ENCODE assay signal across 8 mouse cellular contexts in genomic region chr11:97661648-97662133, GRCm38 (mm10). TPM values are rescaled to one million over a fixed set of nuclear protein-coding genes. Genes with fewer than 3 reads are reported as not detected.
DNase-seq lines count a peak whose midpoint lies in the region; ATAC-seq and TF ChIP-seq lines count a peak whose summit lies in the region.

No protein-coding gene starts in this region.

- H3K4me1 ChIP-seq in forebrain, embryonic 12.5 days = peaks cover 52% of the 10 kb centered on the region
- H3K4me1 ChIP-seq in hindbrain, embryonic 16.5 days (ENCODE audit: control insufficient read depth, insufficient read depth, low read depth, low read length) = peaks cover 43% of the 10 kb centered on the region
- H3K4me1 ChIP-seq in liver, embryonic 14.5 days (replicated peaks; ENCODE audit: control insufficient read depth in 2 of 2, insufficient read depth in 2 of 2, low read length in 1 of 2) = peaks cover 0 to 11% of the 10 kb centered on the region in 2 experiments; a peak in 2 of 4 replicates
- H3K4me1 ChIP-seq in neural tube, embryonic 14.5 days (ENCODE audit: control insufficient read depth, insufficient read depth, low read length) = peaks cover 25% of the 10 kb centered on the region

- H3K36me3 ChIP-seq in forebrain, embryonic 12.5 days (replicated peaks) = peaks cover 14% of the 10 kb centered on the region
- H3K36me3 ChIP-seq in hindbrain, embryonic 16.5 days (ENCODE audit: control insufficient read depth, insufficient read depth, low read length) = peaks cover 3% of the 10 kb centered on the region; the same call in 1 of the 2 replicates
- no peaks in the 10 kb centered on the region for H3K36me3 ChIP-seq in liver, embryonic 14.5 days (replicated peaks; ENCODE audit: control insufficient read depth, insufficient read depth, low read depth)
- no peaks in the 10 kb centered on the region for H3K36me3 ChIP-seq in neural tube, embryonic 14.5 days (ENCODE audit: control insufficient read depth, insufficient read depth, low read length)

- TF ChIP-seq CTCF in liver, embryonic 14.5 days (IDR thresholded peaks at IDR 0.05; ENCODE audit: low read depth) = no peak

- no peaks in the 10 kb centered on the region for H3K9me3 ChIP-seq in forebrain, embryonic 12.5 days
- no peaks in the 10 kb centered on the region for H3K9me3 ChIP-seq in hindbrain, embryonic 16.5 days (ENCODE audit: control insufficient read depth, low read length)
- H3K9me3 ChIP-seq in liver, embryonic 14.5 days (ENCODE audit: control insufficient read depth, low read length) = no peaks in the 10 kb centered on the region
- no peaks in the 10 kb centered on the region for H3K9me3 ChIP-seq in neural tube, embryonic 14.5 days (ENCODE audit: control insufficient read depth, low read length)

- peaks cover 29% of the 10 kb centered on the region for H3K27me3 ChIP-seq in forebrain, embryonic 12.5 days
- H3K27me3 ChIP-seq in hindbrain, embryonic 16.5 days (replicated peaks; ENCODE audit: control insufficient read depth, insufficient read depth, low read length) = peaks cover 9% of the 10 kb centered on the region
- H3K27me3 ChIP-seq in liver, embryonic 14.5 days (ENCODE audit: control insufficient read depth, insufficient read depth, low read length) = peaks cover 65% of the 10 kb centered on the region
- peaks cover 13% of the 10 kb centered on the region for H3K27me3 ChIP-seq in neural tube, embryonic 14.5 days (ENCODE audit: control insufficient read depth, insufficient read depth, low read length)

- no peak for ATAC-seq in forebrain, embryonic 12.5 days (ENCODE audit: low FRiP score)
- no peak for ATAC-seq in hindbrain, embryonic 16.5 days
- ATAC-seq in liver, embryonic 14.5 days (ENCODE audit: insufficient read depth) = no peak
- ATAC-seq in neural tube, embryonic 14.5 days (ENCODE audit: low read depth) = no peak

- peak overlapping the region; percentile 95 for H3K4me3 ChIP-seq in forebrain, embryonic 12.5 days (replicated peaks)
- H3K4me3 ChIP-seq in hindbrain, embryonic 16.5 days (ENCODE audit: low read length) = peak overlapping the region; percentile 22
- H3K4me3 ChIP-seq in liver, embryonic 14.5 days (ENCODE audit: insufficient read depth in 1 of 2, low read depth in 2 of 2, low read length in 2 of 2) = peak overlapping the region in 1 of 2 experiments; percentile 30; a peak in 3 of 4 replicates
- H3K4me3 ChIP-seq in neural tube, embryonic 14.5 days (ENCODE audit: low read depth, low read length) = peak overlapping the region; percentile 82; the same call in 1 of the 2 replicates

- no peak overlapping the region for H3K27ac ChIP-seq in forebrain, embryonic 12.5 days
- no peak overlapping the region for H3K27ac ChIP-seq in hindbrain, embryonic 16.5 days (ENCODE audit: low read depth, low read length)
- no peak overlapping the region for H3K27ac ChIP-seq in liver, embryonic 14.5 days
- no peak overlapping the region for H3K27ac ChIP-seq in neural tube, embryonic 14.5 days (ENCODE audit: low read depth, low read length)

- TF ChIP-seq EP300 in liver, embryonic 14.5 days (IDR thresholded peaks at IDR 0.05; ENCODE audit: low read depth) = no peak

- peak overlapping the region; percentile 89 for H3K4me2 ChIP-seq in forebrain, embryonic 12.5 days
- H3K4me2 ChIP-seq in hindbrain, embryonic 16.5 days (ENCODE audit: low read length) = peak overlapping the region; percentile 90
- H3K4me2 ChIP-seq in liver, embryonic 14.5 days (ENCODE audit: low read depth) = peak overlapping the region; percentile 51
- H3K4me2 ChIP-seq in neural tube, embryonic 14.5 days (ENCODE audit: low read depth, low read length) = peak overlapping the region; percentile 83

- DNase-seq in CD4-positive helper T cell, adult 2 months (ENCODE audit: low read depth, low spot score) = peak; percentile 77
- peak; percentile 99 for DNase-seq in WW6 (ENCODE audit: low read depth, low spot score)
- no peak for DNase-seq in liver, embryonic 14.5 days (ENCODE audit: low read depth in 3 of 3, low spot score in 3 of 3)
- no peak for DNase-seq in right cerebral cortex, adult 2 months (ENCODE audit: low spot score in 2 of 2)
- DNase-seq in layer of hippocampus, adult 9-10 months (ENCODE audit: low spot score) = no peak

- peak overlapping the region; percentile 38; the same call in 1 of the 2 replicates for H3K9ac ChIP-seq in forebrain, embryonic 12.5 days
- H3K9ac ChIP-seq in hindbrain, embryonic 16.5 days (ENCODE audit: low read depth, low read length) = no peak overlapping the region; the same call in 1 of the 2 replicates
- no peak overlapping the region for H3K9ac ChIP-seq in liver, embryonic 14.5 days (replicated peaks)
- no peak overlapping the region for H3K9ac ChIP-seq in neural tube, embryonic 14.5 days (replicated peaks; ENCODE audit: low read depth, low read length)

- under 1% methylated on average over 19 of the region's 20 CpGs for WGBS in forebrain, embryonic 12.5 days
- under 1% methylated on average over 19 of the region's 20 CpGs for WGBS in hindbrain, embryonic 16.5 days
- 1% methylated on average over 20 of the region's 20 CpGs for WGBS in liver, embryonic 14.5 days (ENCODE audit: insufficient replicate concordance)
- WGBS in neural tube, embryonic 14.5 days = under 1% methylated on average over 18 of the region's 20 CpGs

RNA-seq across cellular contexts. Expression of gene Mllt6, which starts 1.5 kb away (rescaled TPM):
- polyA plus RNA-seq in forebrain, embryonic 12.5 days (2016; fragmentation: Nextera tagmentation; extraction: Ambion mirVana) = 3.3 and 3.7 TPM in 2 replicates
- polyA plus RNA-seq in hindbrain, embryonic 16.5 days (2015; fragmentation: Nextera tagmentation; extraction: Ambion mirVana) = 3.1 and 3.3 TPM in 2 replicates
- polyA plus RNA-seq in liver, embryonic 14.5 days (2012; rRNA removed) = 1.0 TPM in 2 replicates
- polyA plus RNA-seq in liver, embryonic 14.5 days (2014; fragmentation: Nextera tagmentation; extraction: Ambion mirVana) = 0.22 and 0.25 TPM in 2 replicates
- polyA plus RNA-seq in neural tube, embryonic 14.5 days (2014; fragmentation: Nextera tagmentation; extraction: Ambion mirVana) = 4.7 and 5.1 TPM in 2 replicates

RNA-seq across cellular contexts. Expression of gene Cisd3, which starts 23.9 kb away (rescaled TPM):
- polyA plus RNA-seq in forebrain, embryonic 12.5 days (2016; fragmentation: Nextera tagmentation; extraction: Ambion mirVana) = 13.2 and 14.9 TPM in 2 replicates
- polyA plus RNA-seq in hindbrain, embryonic 16.5 days (2015; fragmentation: Nextera tagmentation; extraction: Ambion mirVana) = 37.2 and 42.4 TPM in 2 replicates
- 3.0 and 4.9 TPM in 2 replicates for polyA plus RNA-seq in liver, embryonic 14.5 days (2012; rRNA removed)
- polyA plus RNA-seq in liver, embryonic 14.5 days (2014; fragmentation: Nextera tagmentation; extraction: Ambion mirVana) = 10.0 and 11.4 TPM in 2 replicates
- polyA plus RNA-seq in neural tube, embryonic 14.5 days (2014; fragmentation: Nextera tagmentation; extraction: Ambion mirVana) = 28.3 and 38.1 TPM in 2 replicates

RNA-seq across cellular contexts. Expression of gene Epop, which starts 32.2 kb away (rescaled TPM):
- 10.0 and 11.9 TPM in 2 replicates for polyA plus RNA-seq in forebrain, embryonic 12.5 days (2016; fragmentation: Nextera tagmentation; extraction: Ambion mirVana)
- polyA plus RNA-seq in hindbrain, embryonic 16.5 days (2015; fragmentation: Nextera tagmentation; extraction: Ambion mirVana) = 1.2 and 1.4 TPM in 2 replicates
- 0.66 and 0.98 TPM in 2 replicates for polyA plus RNA-seq in liver, embryonic 14.5 days (2012; rRNA removed)
- polyA plus RNA-seq in liver, embryonic 14.5 days (2014; fragmentation: Nextera tagmentation; extraction: Ambion mirVana) = 0.34 and 0.38 TPM in 2 replicates
- polyA plus RNA-seq in neural tube, embryonic 14.5 days (2014; fragmentation: Nextera tagmentation; extraction: Ambion mirVana) = 1.5 and 2.4 TPM in 2 replicates

RNA-seq across cellular contexts. Expression of gene Pcgf2, which starts 38.6 kb away (rescaled TPM):
- 24.2 TPM in 2 replicates for polyA plus RNA-seq in forebrain, embryonic 12.5 days (2016; fragmentation: Nextera tagmentation; extraction: Ambion mirVana)
- polyA plus RNA-seq in hindbrain, embryonic 16.5 days (2015; fragmentation: Nextera tagmentation; extraction: Ambion mirVana) = 15.4 and 19.2 TPM in 2 replicates
- 4.4 and 4.9 TPM in 2 replicates for polyA plus RNA-seq in liver, embryonic 14.5 days (2012; rRNA removed)
- polyA plus RNA-seq in liver, embryonic 14.5 days (2014; fragmentation: Nextera tagmentation; extraction: Ambion mirVana) = 1.5 and 1.8 TPM in 2 replicates
- polyA plus RNA-seq in neural tube, embryonic 14.5 days (2014; fragmentation: Nextera tagmentation; extraction: Ambion mirVana) = 24.7 and 25.8 TPM in 2 replicates

RNA-seq across cellular contexts. Expression of gene Psmb3, which starts 41.5 kb away (rescaled TPM):
- polyA plus RNA-seq in forebrain, embryonic 12.5 days (2016; fragmentation: Nextera tagmentation; extraction: Ambion mirVana) = 457 TPM in 2 replicates
- 422 and 438 TPM in 2 replicates for polyA plus RNA-seq in hindbrain, embryonic 16.5 days (2015; fragmentation: Nextera tagmentation; extraction: Ambion mirVana)
- 197 and 261 TPM in 2 replicates for polyA plus RNA-seq in liver, embryonic 14.5 days (2012; rRNA removed)
- polyA plus RNA-seq in liver, embryonic 14.5 days (2014; fragmentation: Nextera tagmentation; extraction: Ambion mirVana) = 318 and 330 TPM in 2 replicates
- polyA plus RNA-seq in neural tube, embryonic 14.5 days (2014; fragmentation: Nextera tagmentation; extraction: Ambion mirVana) = 441 and 465 TPM in 2 replicates

Comparison
In these comparisons a context has a peak if more than half of its experiments do, and no peak if none do; other contexts are left out.
1. DNase-seq: peak in CD4-positive helper T cell, adult 2 months (single experiment) and WW6 (single experiment); none in liver, embryonic 14.5 days (0 of 3), right cerebral cortex, adult 2 months (0 of 2) and layer of hippocampus, adult 9-10 months (single experiment).
2. Peak in every context shown above with its lines, with median percentiles within 50 percentile points of each other: H3K4me2 ChIP-seq.